Mouse (Mus musculus): ENCODE measurements around the gene Naa10.

Naa10 gene

GRCm38 (mm10) chrX:73916945-73917344, 4.8 kb downstream of the Naa10 start:
- in situ Hi-C loops (cut with MboI, MseI), result loop anchor here (25.0 kb wide), 1 partner anchor 1195 kb away; no protein-coding TSS in a partner anchor

- in situ Hi-C loops (cut with MboI, MseI), result loop anchor here (25.0 kb wide), 1 partner anchor 1197 kb away; no protein-coding TSS in a partner anchor
These were observed 6.7 kb downstream of the Naa10 start for GRCm38 (mm10) chrX:73914827-73915703.

- in situ Hi-C loops (cut with MboI, MseI), result loop anchor here (25.0 kb wide), 1 partner anchor 1201 kb away; no protein-coding TSS in a partner anchor
These were observed 10.2 kb downstream of the Naa10 start for GRCm38 (mm10) chrX:73911588-73911987.

DNA sequence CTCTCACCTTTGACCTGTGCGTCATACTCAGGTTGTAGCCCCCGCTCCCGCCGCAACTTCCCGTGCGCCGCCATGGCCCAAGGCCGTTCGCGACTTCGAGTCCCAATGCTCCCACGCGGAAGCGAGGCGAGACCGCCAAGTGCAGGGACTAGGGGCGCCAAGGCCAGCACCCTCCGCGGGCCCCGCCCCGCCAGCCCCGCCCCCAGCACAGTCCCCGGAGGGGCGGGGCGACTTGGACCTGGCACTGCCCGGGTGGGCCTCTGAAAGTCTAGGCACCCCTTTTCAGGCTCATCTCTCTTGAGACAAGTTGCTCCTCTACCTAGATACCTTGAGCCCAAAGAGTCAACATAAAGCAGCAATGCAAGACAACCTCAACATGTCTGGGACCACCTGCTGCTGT, 10.6 kb downstream of the Naa10 start:
- in situ Hi-C loops (cut with MboI, MseI), result loop anchor here (25.0 kb wide), 1 partner anchor 1201 kb away; no protein-coding TSS in a partner anchor

- in situ Hi-C loops (cut with MboI, MseI), result loop anchor here (25.0 kb wide), 1 partner anchor 1202 kb away; no protein-coding TSS in a partner anchor
These were observed 11.3 kb downstream of the Naa10 start for GRCm38 (mm10) chrX:73910451-73910850.

DNA sequence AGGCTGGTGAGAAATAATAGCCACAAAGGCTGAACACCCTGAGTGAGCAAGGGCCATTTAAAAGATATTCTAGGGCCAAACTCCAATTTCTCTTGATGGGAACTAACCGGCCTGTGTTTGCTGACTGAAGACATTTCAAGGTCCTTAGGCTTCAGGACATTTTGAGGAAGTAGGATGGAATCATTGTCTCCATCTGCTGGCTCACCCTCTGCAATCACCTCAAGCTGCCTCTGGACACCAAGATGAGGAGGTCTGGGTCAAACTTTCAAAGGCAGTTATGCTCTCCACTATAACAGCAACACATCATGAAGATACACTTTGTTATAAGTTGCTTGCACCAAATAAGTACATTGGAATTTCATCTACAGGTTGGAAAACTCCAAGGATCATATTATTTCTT, 11.7 kb downstream of the Naa10 start:
- in situ Hi-C loops (cut with MboI, MseI), result loop anchor here (25.0 kb wide), 1 partner anchor 1202 kb away; no protein-coding TSS in a partner anchor

- in situ Hi-C loops (cut with MboI, MseI), result loop anchor here (5.0 kb wide), 1 partner anchor 106 kb away; no protein-coding TSS in a partner anchor
These were observed 23.8 kb downstream of the Naa10 start for GRCm38 (mm10) chrX:73897959-73898358.

DNA sequence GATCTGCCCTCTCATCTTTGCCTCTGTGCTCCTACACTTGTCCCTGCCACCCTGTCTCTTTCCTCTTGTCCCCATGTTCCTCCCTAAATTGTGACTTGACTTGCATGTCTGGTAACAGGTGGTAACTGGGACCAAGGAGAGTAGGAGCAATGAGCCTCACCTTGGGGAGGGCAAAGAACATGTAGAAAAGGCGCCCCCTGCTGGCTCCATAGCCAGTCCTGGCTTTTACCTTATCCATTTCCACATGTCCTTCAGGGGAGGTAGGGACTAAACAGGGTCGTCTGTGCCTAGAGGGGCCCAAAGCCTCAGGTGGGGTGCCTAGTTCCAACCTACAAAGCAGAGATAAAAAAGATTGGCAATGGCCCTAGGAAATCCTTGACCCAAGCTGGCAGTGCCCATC, 26.0 kb downstream of the Naa10 start, which contains the start of gene L1cam:
Gene L1cam, minus strand, starts transcription at position 387 of the 400 bp plus-strand sequence.
- in situ Hi-C loops (cut with MboI, MseI), result loop anchor here (5.0 kb wide), 1 partner anchor 103 kb away; no protein-coding TSS in a partner anchor

DNA sequence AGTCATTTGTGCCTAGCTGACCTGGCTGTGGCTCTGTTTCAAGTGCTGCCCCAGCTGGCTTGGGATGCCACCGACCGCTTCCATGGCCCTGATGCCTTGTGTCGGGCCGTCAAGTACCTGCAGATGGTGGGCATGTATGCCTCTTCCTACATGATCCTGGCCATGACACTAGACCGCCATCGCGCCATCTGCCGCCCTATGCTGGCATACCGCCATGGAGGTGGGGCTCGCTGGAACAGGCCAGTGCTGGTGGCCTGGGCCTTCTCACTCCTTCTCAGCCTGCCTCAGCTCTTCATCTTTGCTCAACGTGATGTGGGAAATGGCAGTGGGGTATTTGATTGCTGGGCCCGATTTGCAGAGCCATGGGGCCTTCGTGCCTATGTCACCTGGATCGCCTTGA, 28.9 kb downstream of the Naa10 start:
- in situ Hi-C loops (cut with MboI, MseI), result no loop called here

GRCm38 (mm10) chrX:73891551-73892152, 30.1 kb downstream of the Naa10 start, which contains the start of gene Avpr2:
Avpr2 (plus strand) TSS chrX:73892102.
- in situ Hi-C loops (cut with MboI, MseI), result no loop called here

GRCm38 (mm10) chrX:73881463-73881862, 40.3 kb downstream of the Naa10 start:
- in situ Hi-C loops (cut with MboI, MseI), result no loop called here

- in situ Hi-C loops (cut with MboI, MseI), result no loop called here
These were observed 40.7 kb downstream of the Naa10 start for GRCm38 (mm10) chrX:73881036-73881427.

GRCm38 (mm10) chrX:73880194-73881035, 41.3 kb downstream of the Naa10 start:
- in situ Hi-C loops (cut with MboI, MseI), result no loop called here

DNA sequence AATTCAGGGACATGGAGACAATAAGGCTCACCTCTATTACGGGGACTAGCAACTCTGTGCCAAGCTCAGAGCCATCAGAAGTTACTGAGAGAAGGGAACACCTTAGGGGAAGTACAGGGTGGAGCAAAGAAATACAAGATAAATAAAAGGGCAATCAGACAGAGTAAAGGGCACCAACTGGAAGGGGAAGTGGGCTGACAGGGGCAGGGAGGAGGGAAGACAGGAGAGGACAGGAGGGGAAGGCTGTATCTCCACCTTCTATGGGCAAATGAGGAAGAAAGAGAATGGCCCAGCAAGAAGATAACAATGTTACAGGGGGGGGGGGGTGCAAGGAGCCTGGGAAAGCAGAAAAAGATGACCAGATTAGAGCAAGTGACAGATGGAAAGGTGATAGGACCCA, 44.7 kb downstream of the Naa10 start:
- in situ Hi-C loops (cut with MboI, MseI), result no loop called here

DNA sequence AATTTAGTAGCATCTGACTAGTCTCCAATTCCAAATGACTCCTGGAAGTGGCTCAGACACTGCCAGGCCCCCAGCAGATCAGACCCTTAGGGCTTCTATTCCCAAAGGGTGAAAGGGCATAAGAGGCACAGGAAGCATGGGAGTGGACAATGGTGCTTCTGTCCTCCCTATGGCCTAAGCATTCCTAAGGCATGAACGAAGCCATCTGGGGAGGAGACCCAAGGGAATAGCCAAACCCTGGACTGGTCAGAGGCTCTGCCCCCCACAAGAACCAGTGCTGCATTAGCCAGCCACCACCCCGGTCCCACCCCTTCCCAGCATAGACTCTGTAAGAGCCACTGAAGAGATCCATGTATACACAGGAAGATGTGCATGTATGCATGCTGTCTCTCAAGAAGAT, 45.9 kb downstream of the Naa10 start:
- in situ Hi-C loops (cut with MboI, MseI), result no loop called here

GRCm38 (mm10) chrX:73871956-73872355, 49.8 kb downstream of the Naa10 start:
- in situ Hi-C loops (cut with MboI, MseI), result no loop called here

DNA sequence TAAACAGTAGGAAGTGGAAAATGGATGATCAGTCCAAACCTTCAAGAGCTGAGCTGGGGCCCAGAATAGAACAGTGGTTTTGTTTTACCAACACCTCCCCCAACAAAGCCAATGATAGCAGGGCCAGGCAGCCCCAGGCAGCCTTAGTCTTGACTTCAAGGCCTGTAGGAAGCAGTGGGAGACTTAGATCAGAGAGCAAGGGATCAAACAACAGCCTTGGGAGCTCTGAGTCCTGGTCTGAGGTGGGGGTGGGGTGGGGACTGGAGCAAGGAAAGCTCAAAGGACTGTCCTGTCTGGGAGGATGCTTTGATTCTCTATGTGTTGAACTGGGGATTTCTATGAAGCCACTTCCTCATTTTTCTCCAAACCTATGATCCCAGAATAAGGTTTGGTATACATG, 50.3 kb downstream of the Naa10 start:
- in situ Hi-C loops (cut with MboI, MseI), result no loop called here

- in situ Hi-C loops (cut with MboI, MseI), result no loop called here
These were observed 52.4 kb downstream of the Naa10 start for GRCm38 (mm10) chrX:73869334-73869733.

GRCm38 (mm10) chrX:73867852-73868251, 53.9 kb downstream of the Naa10 start:
- in situ Hi-C loops (cut with MboI, MseI), result no loop called here

- in situ Hi-C loops (cut with MboI, MseI), result no loop called here
These were observed 54.5 kb downstream of the Naa10 start for GRCm38 (mm10) chrX:73867256-73867655.

Data from T-helper 1 cell (primary cell).